ENCODE assay signal across 8 mouse cellular contexts in the genomic region with DNA sequence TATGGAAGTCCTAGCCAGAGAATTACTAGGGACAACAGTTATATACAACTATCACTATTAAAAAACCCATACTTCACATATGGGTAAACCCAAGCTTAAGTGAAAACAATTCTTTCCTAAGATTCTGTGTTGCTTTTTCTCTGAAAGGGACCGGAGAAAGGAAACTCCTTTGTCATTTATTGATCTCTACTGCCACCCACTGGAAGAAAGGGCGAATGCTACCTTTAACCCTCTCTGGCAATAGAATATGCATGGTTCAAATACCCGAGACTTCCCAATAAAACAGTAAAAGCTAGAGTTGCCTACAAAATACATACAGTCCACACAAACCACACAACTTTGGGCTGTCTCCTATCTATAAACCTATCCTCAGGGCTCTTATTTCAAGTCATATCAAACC. TPM values are rescaled to one million over a fixed set of nuclear protein-coding genes. Genes with fewer than 3 reads are reported as not detected.
DNase-seq lines count a peak whose midpoint lies in the region; ATAC-seq lines count a peak whose summit lies in the region.

No protein-coding gene starts in this region.

- H3K4me3 ChIP-seq in liver, embryonic 15.5 days (replicated peaks), result no peak overlapping the region

- WGBS in liver, embryonic 15.5 days (ENCODE audit: insufficient replicate concordance), result 12% methylated on average over 3 of the region's 3 CpGs

- H3K9ac ChIP-seq in liver, embryonic 15.5 days, result no peak overlapping the region

- H3K4me1 ChIP-seq in liver, embryonic 15.5 days (replicated peaks), result no peaks in the 10 kb centered on the region

- H3K4me2 ChIP-seq in liver, embryonic 15.5 days, result no peak overlapping the region

- H3K36me3 ChIP-seq in liver, embryonic 15.5 days (replicated peaks), result no peaks in the 10 kb centered on the region

- peaks cover 10% of the 10 kb centered on the region; the same call in 1 of the 2 replicates for H3K27me3 ChIP-seq in liver, embryonic 15.5 days

- peak; percentile 9 for DNase-seq in ES-CJ7 (ENCODE audit: low read depth, low spot score)
- peak; percentile 12 for DNase-seq in T-cell, adult 2 months (ENCODE audit: low spot score)
- peak; percentile 41 to 61 for DNase-seq in cerebellum, postnatal 36 days
- peak; percentile 54 to 55 for DNase-seq in kidney, postnatal 4 days
- DNase-seq in ovary, postnatal 36 days (ENCODE audit: low spot score), result no peak

- no peaks in the 10 kb centered on the region for H3K9me3 ChIP-seq in liver, embryonic 15.5 days (replicated peaks)

- no peak overlapping the region for H3K27ac ChIP-seq in liver, embryonic 15.5 days (replicated peaks)

- ATAC-seq in granulocyte monocyte progenitor cell, adult 5-6 weeks (replicated peaks; ENCODE audit: poor library complexity, severe bottlenecking), result peak; percentile 82
- ATAC-seq in liver, embryonic 15.5 days (ENCODE audit: insufficient read depth), result peak; percentile 44; the same call in 1 of the 2 replicates
- peak; percentile 69; the same call in 1 of the 2 replicates for ATAC-seq in neutrophil, adult 5-6 weeks (ENCODE audit: extremely low read depth, insufficient number of reproducible peaks, low FRiP score, poor library complexity, severe bottlenecking)

RNA-seq across cellular contexts. Expression of gene Ace2, which starts 40.6 kb away (rescaled TPM):
- not detected in 2 replicates for total RNA-seq in granulocyte monocyte progenitor cell, adult 5-6 weeks (2014; fragmentation: Nextera tagmentation)
- total RNA-seq in granulocyte monocyte progenitor cell, adult 5-6 weeks (2017), result not detected in 2 replicates
- polyA plus RNA-seq in liver, embryonic 15.5 days (2015; fragmentation: Nextera tagmentation; extraction: Ambion mirVana), result 0.05 and 0.08 TPM in 2 replicates
- total RNA-seq in neutrophil, adult 5-6 weeks (2017), result 0.23 and 0.25 TPM in 2 replicates
